Mouse (Mus musculus) kidney, embryonic 16.5 days (tissue): Measurements from ENCODE around the gene Cpne6. TPM values are rescaled to one million over a fixed set of nuclear protein-coding genes. Genes with fewer than 3 reads are reported as not detected.
A peak's percentile ranks its signal among the peaks of the same experiment; 100 is the strongest.

ENCODE experiments used
- ATAC-seq: fragments of 200-750 bp; cut with Nextera tagmentation; 2 replicates; pipeline ENCODE4 v1.8.0; 2017; ENCODE audit warnings: moderate TSS enrichment; ENCODE audit not compliant: low FRiP score, low TSS enrichment
- H3K27ac ChIP-seq: fragments of 300-500 bp; sonication (generic); 2 replicates; pipeline ENCODE4 v1.5.1; 2014; ENCODE audit warnings: low read length
- H3K27me3 ChIP-seq: fragments of 300-500 bp; sonication (generic); 2 replicates; pipeline ENCODE4 v1.6.1; 2014; ENCODE audit warnings: low read length, control low read depth, mixed read lengths; ENCODE audit not compliant: insufficient read depth
- H3K36me3 ChIP-seq: fragments of 300-500 bp; sonication (generic); 2 replicates; pipeline ENCODE4 v1.6.1; 2014; ENCODE audit warnings: low read length, control low read depth, mixed read lengths; ENCODE audit not compliant: insufficient read depth
- H3K4me1 ChIP-seq: fragments of 300-500 bp; sonication (generic); 2 replicates; pipeline ENCODE4 v1.6.1; 2014; ENCODE audit warnings: low read length, control low read depth, mixed read lengths; ENCODE audit not compliant: insufficient read depth
- H3K4me2 ChIP-seq: fragments of 300-500 bp; sonication (generic); replicated peaks from 2 replicates; pipeline ENCODE4 v1.6.1; 2014; ENCODE audit warnings: low read depth, low read length
- H3K4me3 ChIP-seq: fragments of 300-500 bp; sonication (generic); 2 replicates; pipeline ENCODE4 v1.5.1; 2014; ENCODE audit warnings: mild to moderate bottlenecking, low read length
- H3K9ac ChIP-seq: fragments of 300-500 bp; sonication (generic); replicated peaks from 2 replicates; pipeline ENCODE4 v1.6.1; 2014; ENCODE audit warnings: low read length
- H3K9me3 ChIP-seq: fragments of 300-500 bp; sonication (generic); 2 replicates; pipeline ENCODE4 v1.6.1; 2016; ENCODE audit warnings: low read length, control low read depth
- WGBS: fragments of 180-500 bp; shearing (Covaris S2); extraction: QIAGEN DNeasy Blood & Tissue Kit; methylation state at CpG from one replicate; pipeline ENCODE4 v1.1.7; 2014; 5-methylcytosine and 5-hydroxymethylcytosine counted together
- polyA plus RNA-seq: library from polyadenylated mRNA; unstranded; fragments of >200 nt; fragmentation: Nextera tagmentation; extraction: Ambion mirVana; gene quantifications from 2 replicates; pipeline ENCODE4 v1.2.1, GENCODE M21; 2015

Gene Cpne6
- polyA plus RNA-seq, 1 experiment from 2014 or later = 0.46 TPM

DNA sequence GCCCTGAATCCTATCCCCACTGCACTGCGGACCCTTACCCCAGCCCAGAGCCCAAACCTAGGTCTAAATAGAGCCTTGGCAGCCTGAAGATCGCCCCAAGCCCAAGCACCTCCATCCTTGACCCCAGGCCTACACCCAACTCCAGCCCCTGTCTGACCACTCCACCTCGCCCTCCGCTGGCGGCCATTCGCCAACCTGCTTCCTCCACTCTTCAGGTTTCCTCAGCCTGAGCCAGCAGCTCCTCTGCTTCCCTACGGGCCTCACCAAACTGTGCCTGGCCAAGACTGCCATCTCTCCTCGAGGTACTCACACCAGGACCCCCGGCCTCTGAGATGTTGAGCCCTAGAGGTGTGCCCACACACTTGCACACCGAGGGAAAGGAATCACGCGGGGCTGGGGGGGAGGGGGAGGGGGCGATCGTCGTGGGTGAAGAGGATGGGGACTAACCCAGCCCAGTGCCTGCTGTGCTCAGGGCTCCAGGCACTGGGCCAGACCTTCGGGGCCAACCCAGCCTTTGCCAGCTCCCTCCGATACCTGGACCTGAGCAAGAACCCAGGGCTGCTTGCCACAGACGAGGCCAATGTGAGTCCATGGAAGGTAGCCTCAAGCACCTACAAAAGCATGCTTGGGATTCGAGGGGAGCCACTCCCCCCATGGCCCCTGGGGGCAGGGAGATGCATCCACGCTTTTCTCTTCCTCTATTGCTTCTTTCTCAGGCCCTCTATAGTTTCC, 14.6 kb upstream of the Cpne6 start:
- H3K27ac ChIP-seq = no peak overlapping the region
- H3K9ac ChIP-seq = no peak overlapping the region
- WGBS = 77% methylated on average over 19 of the region's 20 CpGs
- H3K27me3 ChIP-seq = no peaks in the 10 kb centered on the region
- H3K4me3 ChIP-seq = no peak overlapping the region
- peaks cover 10% of the 10 kb centered on the region; the same call in 1 of the 2 replicates for H3K4me1 ChIP-seq
- H3K9me3 ChIP-seq = no peaks in the 10 kb centered on the region
- H3K36me3 ChIP-seq = no peaks in the 10 kb centered on the region; the same call in 1 of the 2 replicates
- no peak overlapping the region for H3K4me2 ChIP-seq
- ATAC-seq = no peak

GRCm38 (mm10) chr14:55496761-55497448, 13.3 kb upstream of the Cpne6 start:
- ATAC-seq = peak; percentile 37; the same call in 1 of the 2 replicates
- 69% methylated on average over 16 of the region's 16 CpGs for WGBS
- H3K27me3 ChIP-seq = no peaks in the 10 kb centered on the region

GRCm38 (mm10) chr14:55497449-55497821, 12.8 kb upstream of the Cpne6 start:
- peak overlapping the region; percentile 63; the same call in 1 of the 2 replicates for H3K9ac ChIP-seq
- no peaks in the 10 kb centered on the region for H3K27me3 ChIP-seq
- H3K4me3 ChIP-seq = no peak overlapping the region
- WGBS = 17% methylated on average over 6 of the region's 6 CpGs
- peaks cover 4% of the 10 kb centered on the region; the same call in 1 of the 2 replicates for H3K4me1 ChIP-seq
- no peaks in the 10 kb centered on the region; the same call in 1 of the 2 replicates for H3K36me3 ChIP-seq
- no peak overlapping the region for H3K4me2 ChIP-seq
- peak; percentile 70 for ATAC-seq
- no peak overlapping the region for H3K27ac ChIP-seq
- H3K9me3 ChIP-seq = no peaks in the 10 kb centered on the region

More at GRCm38 (mm10) chr14:55496761-55497448, 13.3 kb upstream of the Cpne6 start:
- H3K36me3 ChIP-seq = no peaks in the 10 kb centered on the region; the same call in 1 of the 2 replicates
- no peak overlapping the region for H3K27ac ChIP-seq
- peaks cover 4% of the 10 kb centered on the region; the same call in 1 of the 2 replicates for H3K4me1 ChIP-seq
- H3K4me2 ChIP-seq = no peak overlapping the region
- no peaks in the 10 kb centered on the region for H3K9me3 ChIP-seq
- no peak overlapping the region for H3K9ac ChIP-seq
- H3K4me3 ChIP-seq = no peak overlapping the region

- H3K4me2 ChIP-seq = no peak overlapping the region
- H3K9me3 ChIP-seq = no peaks in the 10 kb centered on the region
- ATAC-seq = no peak
- no peak overlapping the region for H3K27ac ChIP-seq
- H3K36me3 ChIP-seq = no peaks in the 10 kb centered on the region
- WGBS = 73% methylated on average over 9 of the region's 9 CpGs
- no peaks in the 10 kb centered on the region for H3K4me1 ChIP-seq
- no peak overlapping the region for H3K9ac ChIP-seq
- no peaks in the 10 kb centered on the region; the same call in 1 of the 2 replicates for H3K27me3 ChIP-seq
- H3K4me3 ChIP-seq = no peak overlapping the region
Observed at GRCm38 (mm10) chr14:55505612-55506011, 4.6 kb upstream of the Cpne6 start.

- Histone ChIP-seq H3K4me2 (no peak overlapping the region), H3K4me3 (no peak overlapping the region), H3K9me3 (no peaks in the 10 kb centered on the region), H3K27ac (no peak overlapping the region), H3K27me3 (no peaks in the 10 kb centered on the region; the same call in 1 of the 2 replicates), H3K4me1 (no peaks in the 10 kb centered on the region), H3K36me3 (no peaks in the 10 kb centered on the region), H3K9ac (no peak overlapping the region)
- 32% methylated on average over 7 of the region's 7 CpGs for WGBS
- no peak for ATAC-seq
Observed at GRCm38 (mm10) chr14:55507801-55508200, 2.4 kb upstream of the Cpne6 start.

DNA sequence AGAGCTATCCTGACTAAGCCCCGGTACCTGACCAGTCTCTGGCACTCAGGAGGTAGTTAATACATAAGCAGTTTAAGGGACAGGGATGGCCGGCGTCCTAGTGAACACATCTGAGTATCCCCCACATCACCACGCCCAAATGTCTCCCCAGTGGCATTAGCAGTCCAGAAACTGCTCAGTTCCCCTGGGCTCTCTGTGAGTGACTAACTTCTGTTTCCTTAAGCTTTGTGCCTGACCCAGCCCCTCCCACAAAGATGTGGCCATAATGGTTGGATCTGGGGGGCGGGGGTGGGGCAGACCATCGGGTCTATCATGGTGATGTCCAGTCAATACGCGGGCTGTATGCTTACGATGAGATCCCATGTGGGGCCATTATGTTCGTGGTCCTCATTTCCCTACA, 705 bp upstream of the Cpne6 start:
- no peak overlapping the region for H3K27ac ChIP-seq
- H3K36me3 ChIP-seq = no peaks in the 10 kb centered on the region
- H3K4me1 ChIP-seq = no peaks in the 10 kb centered on the region
- H3K4me3 ChIP-seq = no peak overlapping the region
- no peak overlapping the region for H3K9ac ChIP-seq
- no peak overlapping the region for H3K4me2 ChIP-seq
- ATAC-seq = no peak
- no peaks in the 10 kb centered on the region for H3K9me3 ChIP-seq
- no peaks in the 10 kb centered on the region; the same call in 1 of the 2 replicates for H3K27me3 ChIP-seq
- WGBS = 76% methylated on average over 10 of the region's 10 CpGs

DNA sequence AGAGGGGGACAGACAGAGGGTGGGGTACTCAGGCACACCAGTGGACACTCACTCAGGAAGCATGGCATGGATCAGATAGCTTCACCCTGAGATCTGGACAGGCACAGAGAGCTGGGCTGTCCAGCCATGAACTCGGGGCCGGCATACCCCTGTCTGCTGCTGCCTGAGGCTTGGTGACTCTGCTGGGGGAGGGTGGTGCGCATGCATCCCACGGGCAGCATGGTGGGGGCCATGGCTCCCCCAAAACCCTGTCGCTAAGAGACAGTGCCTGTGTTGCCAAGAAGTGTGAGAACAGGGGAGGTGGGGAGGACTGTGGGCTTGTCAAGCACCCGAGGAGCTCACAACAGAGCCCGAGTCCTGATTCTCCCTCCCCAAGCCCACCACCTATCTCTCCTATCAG, 792 bp downstream of the Cpne6 start:
- no peaks in the 10 kb centered on the region for H3K4me1 ChIP-seq

GRCm38 (mm10) chr14:55513927-55514326, 3.7 kb downstream of the Cpne6 start:
- Histone ChIP-seq H3K4me3 (no peak overlapping the region), H3K4me1 (no peaks in the 10 kb centered on the region), H3K9me3 (no peaks in the 10 kb centered on the region), H3K27ac (no peak overlapping the region), H3K4me2 (no peak overlapping the region), H3K36me3 (no peaks in the 10 kb centered on the region), H3K9ac (no peak overlapping the region), H3K27me3 (peaks cover 4% of the 10 kb centered on the region; the same call in 1 of the 2 replicates)
- 61% methylated on average over 10 of the region's 10 CpGs for WGBS
- ATAC-seq = no peak

More for the DNA sequence above, 792 bp downstream of the Cpne6 start:
- Histone ChIP-seq H3K27me3 (no peaks in the 10 kb centered on the region; the same call in 1 of the 2 replicates), H3K36me3 (no peaks in the 10 kb centered on the region), H3K4me2 (no peak overlapping the region), H3K9ac (no peak overlapping the region), H3K27ac (no peak overlapping the region), H3K4me3 (no peak overlapping the region), H3K9me3 (no peaks in the 10 kb centered on the region)
- WGBS = 46% methylated on average over 7 of the region's 7 CpGs
- no peak for ATAC-seq

GRCm38 (mm10) chr14:55515846-55516245, 5.6 kb downstream of the Cpne6 start:
- WGBS = 85% methylated on average over 4 of the region's 4 CpGs
- no peak for ATAC-seq

GRCm38 (mm10) chr14:55518897-55519296, 8.7 kb downstream of the Cpne6 start:
- Histone ChIP-seq H3K36me3 (no peaks in the 10 kb centered on the region), H3K9ac (no peak overlapping the region), H3K4me1 (peaks cover 9% of the 10 kb centered on the region; the same call in 1 of the 2 replicates), H3K9me3 (no peaks in the 10 kb centered on the region), H3K27me3 (peaks cover 44% of the 10 kb centered on the region), H3K4me2 (no peak overlapping the region), H3K27ac (no peak overlapping the region), H3K4me3 (no peak overlapping the region)
- ATAC-seq = no peak
- 40% methylated on average over 2 of the region's 2 CpGs for WGBS

More at GRCm38 (mm10) chr14:55515846-55516245, 5.6 kb downstream of the Cpne6 start:
- H3K4me1 ChIP-seq = peaks cover 6% of the 10 kb centered on the region; the same call in 1 of the 2 replicates
- no peaks in the 10 kb centered on the region for H3K36me3 ChIP-seq
- H3K27me3 ChIP-seq = peaks cover 18% of the 10 kb centered on the region
- no peak overlapping the region for H3K4me3 ChIP-seq
- H3K27ac ChIP-seq = no peak overlapping the region
- H3K9ac ChIP-seq = no peak overlapping the region
- no peak overlapping the region for H3K4me2 ChIP-seq
- H3K9me3 ChIP-seq = no peaks in the 10 kb centered on the region
